Mouse (Mus musculus) stomach, embryonic 14.5 days (tissue): ENCODE measurements around the gene Gm5089. TPM values are rescaled to one million over a fixed set of nuclear protein-coding genes. Genes with fewer than 3 reads are reported as not detected.

Experiments
- ATAC-seq: fragments of 200-750 bp; cut with Nextera tagmentation; 2 replicates; pipeline ENCODE4 v1.8.0; 2017; ENCODE audit warnings: low read depth, moderate TSS enrichment; ENCODE audit not compliant: insufficient number of reproducible peaks, insufficient read depth, low FRiP score
- H3K27ac ChIP-seq: fragments of 300-500 bp; sonication (generic); 2 replicates; pipeline ENCODE4 v1.5.1; 2014; ENCODE audit warnings: mild to moderate bottlenecking, low read length, moderate library complexity, mixed read lengths
- H3K27me3 ChIP-seq: fragments of 300-500 bp; sonication (generic); 2 replicates; pipeline ENCODE4 v1.6.1; 2014; ENCODE audit warnings: low read length, control low read depth, mixed read lengths; ENCODE audit not compliant: control insufficient read depth, insufficient read depth
- H3K36me3 ChIP-seq: fragments of 300-500 bp; sonication (generic); 2 replicates; pipeline ENCODE4 v1.6.1; 2014; ENCODE audit warnings: mild to moderate bottlenecking, control low read depth, low read length, moderate library complexity, mixed read lengths; ENCODE audit not compliant: control insufficient read depth, insufficient read depth
- H3K4me1 ChIP-seq: fragments of 300-500 bp; sonication (generic); 2 replicates; pipeline ENCODE4 v1.6.1; 2014; ENCODE audit warnings: low read length, control low read depth, mixed read lengths; ENCODE audit not compliant: control insufficient read depth, insufficient read depth
- H3K4me2 ChIP-seq: fragments of 300-500 bp; sonication (generic); replicated peaks from 2 replicates; pipeline ENCODE4 v1.6.1; 2014; ENCODE audit warnings: low read depth, low read length, control low read depth
- H3K4me3 ChIP-seq: fragments of 300-500 bp; sonication (generic); 2 replicates; pipeline ENCODE4 v1.5.1; 2014; ENCODE audit warnings: low read depth, low read length, control low read depth
- H3K9ac ChIP-seq: fragments of 300-500 bp; sonication (generic); replicated peaks from 2 replicates; pipeline ENCODE4 v1.6.1; 2014; ENCODE audit warnings: low read depth, mild to moderate bottlenecking, control low read depth, low read length, moderate library complexity, mixed read lengths
- H3K9me3 ChIP-seq: fragments of 300-500 bp; sonication (generic); 2 replicates; pipeline ENCODE4 v1.6.1; 2016; ENCODE audit warnings: low read depth, low read length, control low read depth; ENCODE audit not compliant: control insufficient read depth
- WGBS: fragments of 180-500 bp; shearing (Covaris S2); extraction: QIAGEN DNeasy Blood & Tissue Kit; methylation state at CpG from one replicate; pipeline ENCODE4 v1.1.7; 2014; 5-methylcytosine and 5-hydroxymethylcytosine counted together
- polyA plus RNA-seq: library from polyadenylated mRNA; unstranded; fragments of >200 nt; fragmentation: Nextera tagmentation; extraction: Ambion mirVana; gene quantifications from 2 replicates; pipeline ENCODE4 v1.2.1, GENCODE M21; 2014

Gm5089 gene
- polyA plus RNA-seq, 1 experiment from 2014 or later, result not detected

GRCm38 (mm10) chr14:122405236-122405635, 45.7 kb downstream of the Gm5089 start:
- 0 out of 2 replicates have a peak, but pooled peaks cover 9% of the 10 kb centered on the region for H3K4me1 ChIP-seq
- no peak overlapping the region for H3K9ac ChIP-seq
- no peak overlapping the region for H3K4me2 ChIP-seq
- ATAC-seq, result no peak
- no peak overlapping the region for H3K4me3 ChIP-seq
- H3K9me3 ChIP-seq, result no peaks in the 10 kb centered on the region
- H3K27me3 ChIP-seq, result peaks cover 32% of the 10 kb centered on the region
- no peaks in the 10 kb centered on the region for H3K36me3 ChIP-seq
- no peak overlapping the region for H3K27ac ChIP-seq
- WGBS, result 65% methylated on average over 12 of the region's 12 CpGs

GRCm38 (mm10) chr14:122404596-122405154, 46.2 kb downstream of the Gm5089 start:
- 85% methylated on average over 7 of the region's 7 CpGs for WGBS
- Histone ChIP-seq H3K36me3 (no peaks in the 10 kb centered on the region), H3K27me3 (peaks cover 32% of the 10 kb centered on the region), H3K4me2 (no peak overlapping the region), H3K4me3 (no peak overlapping the region), H3K27ac (no peak overlapping the region), H3K9me3 (no peaks in the 10 kb centered on the region), H3K4me1 (0 out of 2 replicates have a peak, but pooled peaks cover 9% of the 10 kb centered on the region), H3K9ac (no peak overlapping the region)
- ATAC-seq, result no peak

GRCm38 (mm10) chr14:122403422-122403940, 47.4 kb downstream of the Gm5089 start:
- no peak overlapping the region for H3K9ac ChIP-seq
- ATAC-seq, result no peak
- H3K4me1 ChIP-seq, result 0 out of 2 replicates have a peak, but pooled peaks cover 9% of the 10 kb centered on the region
- peaks cover 29% of the 10 kb centered on the region for H3K27me3 ChIP-seq
- no peaks in the 10 kb centered on the region for H3K36me3 ChIP-seq
- WGBS, result 87% methylated on average over 3 of the region's 3 CpGs
- no peak overlapping the region for H3K4me2 ChIP-seq
- H3K4me3 ChIP-seq, result no peak overlapping the region
- H3K9me3 ChIP-seq, result no peaks in the 10 kb centered on the region
- no peak overlapping the region for H3K27ac ChIP-seq

- Histone ChIP-seq H3K36me3 (no peaks in the 10 kb centered on the region), H3K27me3 (peaks cover 23% of the 10 kb centered on the region), H3K4me2 (no peak overlapping the region), H3K4me3 (no peak overlapping the region), H3K9ac (no peak overlapping the region), H3K4me1 (0 out of 2 replicates have a peak, but pooled peaks cover 9% of the 10 kb centered on the region), H3K9me3 (no peaks in the 10 kb centered on the region), H3K27ac (no peak overlapping the region)
- ATAC-seq, result no peak
- 60% methylated on average over 12 of the region's 12 CpGs for WGBS
These were observed 48.1 kb downstream of the Gm5089 start for GRCm38 (mm10) chr14:122402716-122403258.

- Histone ChIP-seq H3K36me3 (no peaks in the 10 kb centered on the region), H3K9me3 (no peaks in the 10 kb centered on the region), H3K27ac (no peak overlapping the region), H3K9ac (no peak overlapping the region), H3K27me3 (peaks cover 19% of the 10 kb centered on the region), H3K4me1 (0 out of 2 replicates have a peak, but pooled peaks cover 8% of the 10 kb centered on the region), H3K4me2 (no peak overlapping the region), H3K4me3 (no peak overlapping the region)
- no peak for ATAC-seq
- WGBS, result 62% methylated on average over 11 of the region's 11 CpGs
These were observed 49.0 kb downstream of the Gm5089 start for GRCm38 (mm10) chr14:122401886-122402285.

- Histone ChIP-seq H3K27me3 (0 out of 2 replicates have a peak, but pooled peaks cover 4% of the 10 kb centered on the region), H3K4me1 (no peaks in the 10 kb centered on the region), H3K9ac (no peak overlapping the region), H3K36me3 (no peaks in the 10 kb centered on the region), H3K4me2 (no peak overlapping the region), H3K9me3 (no peaks in the 10 kb centered on the region), H3K4me3 (no peak overlapping the region), H3K27ac (no peak overlapping the region)
- WGBS, result 89% methylated on average over 5 of the region's 5 CpGs
- no peak for ATAC-seq
These were observed 51.0 kb downstream of the Gm5089 start for GRCm38 (mm10) chr14:122399906-122400305.

- Histone ChIP-seq H3K4me2 (no peak overlapping the region), H3K4me3 (no peak overlapping the region), H3K9ac (no peak overlapping the region), H3K27ac (no peak overlapping the region), H3K4me1 (no peaks in the 10 kb centered on the region), H3K9me3 (no peaks in the 10 kb centered on the region), H3K36me3 (no peaks in the 10 kb centered on the region), H3K27me3 (0 out of 2 replicates have a peak, but pooled peaks cover 4% of the 10 kb centered on the region)
- no peak for ATAC-seq
- 69% methylated on average over 4 of the region's 4 CpGs for WGBS
These were observed 52.2 kb downstream of the Gm5089 start for GRCm38 (mm10) chr14:122398676-122399075.

- H3K4me1 ChIP-seq, result no peaks in the 10 kb centered on the region
- WGBS, result 76% methylated on average over 1 of the region's 1 CpGs
- no peaks in the 10 kb centered on the region for H3K27me3 ChIP-seq
- H3K9ac ChIP-seq, result no peak overlapping the region
- H3K27ac ChIP-seq, result no peak overlapping the region
- H3K4me2 ChIP-seq, result no peak overlapping the region
- ATAC-seq, result no peak
- no peaks in the 10 kb centered on the region for H3K36me3 ChIP-seq
- no peak overlapping the region for H3K4me3 ChIP-seq
- no peaks in the 10 kb centered on the region for H3K9me3 ChIP-seq
These were observed 57.8 kb downstream of the Gm5089 start for GRCm38 (mm10) chr14:122393119-122393518.
